Mouse (Mus musculus) CD8-positive naive resting alpha-beta T cell, adult 2 months (primary cell): ENCODE measurements around the gene Scarf1.

Experiments used
- DNase-seq, 2 experiments: peaks; one replicate each; pipeline ENCODE4 v3.0.0; 2022; ENCODE audit warnings: low read depth in 2 of 2, low spot score in 2 of 2

The Scarf1 gene

DNA sequence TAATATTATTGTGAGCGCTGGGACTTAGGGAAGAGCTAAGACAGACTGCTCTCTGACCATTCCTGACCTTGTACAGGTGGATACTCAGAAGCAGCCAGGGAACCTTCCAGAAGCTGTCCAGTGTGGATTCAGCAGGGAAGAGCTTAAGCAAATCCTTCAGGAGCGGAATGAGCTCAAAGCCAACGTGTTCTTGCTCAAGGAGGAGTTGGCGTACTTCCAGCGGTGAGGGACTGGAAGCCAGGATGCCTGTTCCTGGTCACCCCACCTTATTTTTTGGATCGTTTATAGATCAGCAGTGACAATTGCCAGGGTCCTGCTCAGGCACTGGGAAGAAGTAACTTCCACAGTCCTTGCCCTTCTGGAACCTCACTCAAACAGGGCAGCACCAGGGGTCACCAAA lies 2.1 kb upstream of the Scarf1 start:
- DNase-seq: no peak

DNA sequence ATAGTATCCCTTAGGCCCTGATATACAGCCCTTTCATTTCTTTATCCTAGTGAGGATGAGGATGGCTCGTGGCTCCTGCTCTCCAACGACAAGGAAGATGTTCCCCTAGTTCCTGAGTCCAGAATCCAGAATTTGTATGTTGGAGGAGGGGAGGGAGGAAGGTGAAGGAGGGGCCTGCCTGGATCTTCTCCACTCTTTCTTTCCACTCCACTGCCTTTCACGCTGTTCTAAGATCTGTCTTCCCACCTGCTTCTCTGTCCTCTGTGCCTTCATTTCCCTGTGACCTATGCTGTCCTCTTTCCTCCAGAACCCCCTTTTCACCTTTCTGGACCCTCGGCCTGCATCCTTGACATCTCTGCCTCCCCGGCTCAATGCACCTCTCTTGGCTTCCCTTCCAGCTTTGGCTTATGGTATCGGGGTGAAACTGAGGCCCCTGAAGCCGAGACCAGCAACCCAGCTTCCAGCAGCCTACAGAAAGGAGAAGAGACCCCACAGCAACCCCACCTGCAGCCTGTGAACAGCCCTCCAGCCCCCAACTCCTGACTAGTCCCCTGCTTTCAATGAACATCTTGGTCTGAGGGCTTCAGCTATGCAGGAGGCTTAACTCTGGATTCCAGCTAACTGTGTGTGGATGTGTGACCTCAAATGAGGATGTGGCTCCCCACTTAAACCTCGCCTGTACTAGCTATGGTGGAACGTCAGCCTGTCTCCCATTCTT lies 880 bp upstream of the Scarf1 start:
- no peak for DNase-seq

GRCm38 (mm10) chr11:75515186-75515585 lies 1.8 kb downstream of the Scarf1 start:
- DNase-seq: no peak

DNA sequence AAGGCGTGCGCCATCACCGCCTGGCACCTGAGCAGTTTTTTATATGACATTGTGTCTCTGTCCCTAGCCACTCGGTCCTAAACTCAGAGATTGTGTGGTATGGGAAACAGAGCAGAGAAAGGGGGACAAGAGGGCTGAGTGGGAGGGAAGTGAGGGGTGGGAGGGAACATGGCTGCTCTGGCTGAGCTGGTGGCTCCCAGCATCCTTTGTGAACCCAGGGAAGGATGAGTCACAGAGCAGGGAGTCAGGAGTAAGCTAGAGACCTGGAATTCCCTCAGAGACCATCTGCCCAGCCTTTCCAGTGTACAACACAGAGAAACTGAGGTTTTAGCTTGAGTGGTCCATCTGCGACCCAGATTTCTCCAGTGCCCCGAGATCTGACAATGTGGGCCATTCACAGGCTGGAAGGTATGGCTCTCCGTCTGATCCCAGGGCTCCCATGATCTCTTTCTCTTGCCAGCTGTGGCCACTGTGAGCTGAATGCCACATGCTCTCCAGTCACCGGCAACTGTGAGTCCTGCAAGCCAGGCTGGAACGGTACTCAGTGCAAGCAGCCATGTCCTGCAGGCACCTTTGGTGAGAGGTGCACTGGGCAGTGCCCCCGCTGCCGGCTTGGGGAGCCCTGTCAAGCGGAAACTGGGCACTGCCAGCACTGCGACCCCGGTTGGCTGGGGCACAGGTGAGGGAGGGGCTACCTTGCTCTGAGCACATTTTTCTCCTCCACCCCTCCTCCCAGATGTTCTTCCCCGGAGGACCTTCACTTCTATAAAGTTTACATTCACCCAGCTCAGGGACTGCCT lies 6.7 kb downstream of the Scarf1 start:
- no peak for DNase-seq

- DNase-seq: no peak
Measured at GRCm38 (mm10) chr11:75521609-75522008, 8.3 kb downstream of the Scarf1 start.

GRCm38 (mm10) chr11:75522793-75523192 lies 9.5 kb downstream of the Scarf1 start:
- DNase-seq: no peak

DNA sequence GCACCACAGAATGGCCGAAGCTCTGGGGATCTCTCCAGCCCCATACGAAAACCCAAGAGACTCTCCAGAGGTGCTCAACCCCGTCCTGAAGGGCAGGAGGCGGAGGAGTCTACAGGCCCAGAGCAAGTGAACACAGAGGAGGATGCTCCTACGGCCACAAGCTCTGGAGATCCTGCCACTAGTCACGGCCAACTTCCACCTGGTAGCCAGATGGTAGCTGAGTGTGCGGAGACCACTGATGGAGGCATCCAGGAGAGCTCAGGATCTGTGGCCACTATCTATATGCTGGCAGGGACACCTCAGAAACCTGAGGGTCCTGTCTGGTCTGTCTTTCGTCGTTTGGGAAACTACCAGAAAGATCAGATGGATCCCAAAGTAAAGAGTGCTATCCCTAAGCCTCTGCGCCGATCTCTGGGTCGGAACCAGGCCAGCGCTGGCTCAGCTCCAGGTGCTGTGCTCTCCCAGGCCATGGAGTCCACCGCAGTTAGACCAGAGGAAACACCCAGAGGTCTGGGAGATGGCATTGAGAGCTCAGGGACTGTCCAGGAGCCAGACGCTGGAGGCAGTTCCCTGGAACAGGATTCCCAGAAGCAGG lies 12.3 kb downstream of the Scarf1 start:
- no peak for DNase-seq

- no peak for DNase-seq
Measured at GRCm38 (mm10) chr11:75526943-75527342, 13.6 kb downstream of the Scarf1 start.

GRCm38 (mm10) chr11:75529771-75530170 lies 16.4 kb downstream of the Scarf1 start:
- DNase-seq: no peak

- DNase-seq: peak; percentile 98 to 99
Measured at GRCm38 (mm10) chr11:75530325-75530724, 17.0 kb downstream of the Scarf1 start.

GRCm38 (mm10) chr11:75530845-75531373 lies 17.6 kb downstream of the Scarf1 start:
- peak in 1 of 2 experiments; percentile 19 for DNase-seq

GRCm38 (mm10) chr11:75531469-75532242 lies 18.3 kb downstream of the Scarf1 start, which contains the start of gene Slc43a2:
Gene Slc43a2 (plus strand): TSS chr11:75531694.
- peak; percentile 81 to 88 for DNase-seq

DNA sequence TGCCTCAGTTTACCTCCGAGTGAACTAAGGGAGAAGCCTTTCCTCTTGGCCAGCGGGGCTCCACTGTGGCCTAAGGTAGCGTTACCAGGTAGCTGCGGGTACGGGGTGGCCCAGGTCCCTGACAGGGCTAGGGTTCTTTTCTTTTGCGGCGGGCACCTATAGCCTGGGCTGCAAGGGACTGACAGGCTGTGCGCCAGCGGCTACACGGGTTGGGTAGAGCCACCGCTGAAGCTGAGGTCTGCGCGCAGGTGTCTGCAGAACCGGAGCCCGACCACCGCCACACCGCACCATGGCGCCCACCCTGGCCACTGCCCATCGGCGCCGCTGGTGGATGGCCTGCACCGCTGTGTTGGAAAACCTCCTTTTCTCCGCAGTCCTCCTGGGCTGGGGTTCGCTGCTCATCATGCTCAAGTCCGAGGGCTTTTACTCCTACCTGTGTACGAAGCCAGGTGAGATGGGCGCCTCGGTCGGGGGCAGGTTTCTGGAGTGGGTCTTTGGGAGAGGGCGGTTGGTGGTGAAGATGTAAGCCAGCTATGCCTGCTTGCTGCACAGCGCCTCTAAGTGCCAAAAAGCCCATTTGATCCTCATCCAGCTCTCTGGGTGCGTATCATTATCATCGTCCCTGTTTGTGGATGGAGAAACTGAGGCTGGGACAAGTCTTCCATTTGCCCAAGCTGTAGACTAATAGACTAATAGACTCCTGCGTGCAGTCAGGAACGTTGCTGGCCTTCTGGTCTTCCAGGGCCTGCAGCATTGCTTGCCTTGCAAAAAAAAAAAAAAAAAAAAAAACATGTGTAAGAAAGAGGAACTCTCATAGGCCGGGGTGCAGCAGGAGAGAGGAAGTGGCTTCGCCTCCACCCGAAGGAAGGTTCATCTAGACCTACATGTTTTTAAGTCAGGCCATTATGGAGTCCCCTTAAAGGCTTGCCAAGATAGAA lies 19.3 kb downstream of the Scarf1 start:
- peak; percentile 14 to 33 for DNase-seq

DNA sequence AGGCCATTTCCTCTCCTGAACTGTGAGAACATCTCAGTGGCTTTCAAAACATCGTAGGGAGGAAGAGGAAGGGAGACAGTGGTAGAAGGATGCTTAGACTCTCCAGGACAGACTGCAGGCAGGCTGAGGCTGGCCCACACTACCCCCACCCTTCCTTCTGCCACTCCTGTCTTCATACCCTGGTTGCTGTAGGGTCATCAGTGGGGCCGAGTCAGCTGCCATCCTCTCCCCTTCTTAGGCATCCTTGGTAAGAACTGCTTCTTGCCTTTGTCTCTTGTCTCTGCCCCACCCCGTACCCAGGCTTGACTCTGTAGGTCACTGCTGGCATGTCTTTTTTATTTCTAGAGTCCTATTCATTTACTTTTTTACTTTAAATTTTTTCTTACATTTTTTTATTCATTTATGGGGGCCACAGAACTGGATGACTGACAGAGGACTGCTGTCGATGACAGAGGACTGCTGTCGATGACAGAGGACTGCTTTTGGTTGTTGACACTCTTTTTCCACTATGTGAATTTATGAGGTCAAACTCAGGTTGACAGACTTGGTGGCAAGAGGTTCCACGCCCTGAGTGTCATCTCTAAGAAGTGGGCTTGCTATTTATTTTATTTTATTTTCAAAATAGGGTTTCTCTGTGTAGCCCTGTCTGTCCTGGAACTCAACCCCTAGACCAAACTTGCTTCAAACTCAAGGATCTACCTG lies 20.1 kb downstream of the Scarf1 start:
- DNase-seq: no peak

DNA sequence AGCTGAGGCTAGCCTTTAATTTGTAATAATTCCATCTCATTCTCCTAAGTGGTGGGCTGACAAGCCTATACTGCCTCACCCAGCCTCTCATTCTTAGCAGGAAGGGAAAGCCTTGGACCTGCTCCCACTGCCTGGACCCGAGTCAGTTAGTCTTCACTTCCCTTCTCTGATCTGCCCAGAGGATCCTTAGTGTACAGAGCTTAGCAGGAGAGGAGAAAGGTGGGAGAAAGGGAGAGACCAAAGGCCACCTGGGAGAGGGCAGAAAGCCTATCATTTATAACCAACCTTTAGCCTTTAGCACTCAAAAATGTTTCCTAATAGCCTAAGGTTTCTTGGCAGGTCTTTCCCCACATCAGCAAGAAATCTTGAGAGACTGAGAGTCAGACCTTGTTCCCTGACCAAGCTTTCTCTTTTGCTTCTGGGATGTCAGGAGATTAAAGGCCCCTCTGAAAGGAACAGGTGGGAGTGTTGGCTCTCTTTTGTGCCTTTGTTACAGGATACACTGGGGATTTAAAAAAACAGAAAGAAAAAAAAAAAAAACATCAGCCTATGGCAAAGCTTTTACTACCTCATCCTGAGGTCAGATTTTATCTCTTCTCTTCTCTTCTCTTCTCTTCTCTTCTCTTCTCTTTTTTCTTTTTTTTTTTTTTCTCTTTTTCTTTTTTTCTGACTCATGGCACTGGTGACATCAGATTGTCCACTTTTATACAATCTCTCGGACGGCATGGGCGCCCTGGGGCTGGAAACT lies 21.1 kb downstream of the Scarf1 start:
- DNase-seq: no peak

DNA sequence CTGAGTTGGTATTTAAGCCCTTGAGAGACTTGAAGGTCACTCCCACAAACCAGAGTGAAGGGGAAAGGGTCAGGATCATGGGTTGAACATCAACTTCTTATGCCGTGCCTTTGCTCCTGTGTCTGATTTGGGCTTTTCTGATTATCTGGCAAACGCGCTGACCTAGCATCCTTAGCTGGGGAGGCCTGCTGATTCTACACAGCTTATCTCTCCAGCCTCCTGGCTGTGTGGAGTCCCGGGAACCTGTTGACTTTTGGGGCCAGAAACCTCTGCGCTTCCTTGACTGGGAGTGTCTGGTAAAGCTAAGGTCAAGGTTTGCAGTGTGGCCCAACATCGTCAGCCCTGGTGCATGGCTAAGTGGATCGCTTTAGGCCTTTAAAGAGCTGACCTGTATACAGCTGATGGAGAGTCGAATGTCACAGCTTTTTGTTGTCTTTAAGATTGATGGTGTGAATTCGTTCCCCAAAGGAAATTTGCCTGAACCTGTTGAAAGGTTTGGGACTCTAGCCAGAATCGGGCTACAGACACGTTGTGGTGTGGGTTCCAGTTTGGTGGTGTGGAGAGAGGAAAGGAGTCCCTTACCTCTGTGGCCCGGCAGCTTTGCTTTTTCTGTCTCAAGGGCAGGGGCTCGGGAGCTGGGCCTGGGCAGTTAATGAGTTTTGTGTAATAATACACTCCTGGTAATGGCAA lies 21.9 kb downstream of the Scarf1 start:
- DNase-seq: no peak

GRCm38 (mm10) chr11:75536255-75537024 lies 23.1 kb downstream of the Scarf1 start:
- DNase-seq: no peak
